Mouse (Mus musculus): ENCODE measurements around the gene Olfr455.

Olfr455 gene

GRCm38 (mm10) chr6:42547461-42547860 lies at the start of gene Olfr455:
Olfr455 (minus strand) TSS chr6:42547587.
- no peak for DNase-seq

GRCm38 (mm10) chr6:42593138-42593882 lies 45.9 kb upstream of the Olfr455 start:
- DNase-seq, result no peak

DNA sequence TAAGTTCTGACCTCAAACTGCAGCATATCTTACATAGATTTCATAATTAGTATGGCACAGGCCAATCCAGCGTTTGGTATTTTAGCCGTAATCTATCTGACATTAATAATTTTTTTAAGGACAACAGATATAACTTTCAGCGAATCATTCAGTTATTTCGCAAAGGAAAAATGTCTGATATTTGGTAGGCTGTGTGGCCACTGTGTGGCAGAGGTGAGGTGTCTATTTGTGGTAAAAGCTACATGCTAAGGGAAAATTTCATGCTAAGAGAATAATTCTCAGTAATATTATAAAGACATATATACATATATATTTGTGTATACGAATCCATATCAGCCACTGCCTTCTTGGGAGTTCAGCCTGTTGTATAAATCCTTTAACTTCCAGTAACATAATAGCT lies 39.2 kb upstream of the Olfr455 start:
- no peak for DNase-seq

DNA sequence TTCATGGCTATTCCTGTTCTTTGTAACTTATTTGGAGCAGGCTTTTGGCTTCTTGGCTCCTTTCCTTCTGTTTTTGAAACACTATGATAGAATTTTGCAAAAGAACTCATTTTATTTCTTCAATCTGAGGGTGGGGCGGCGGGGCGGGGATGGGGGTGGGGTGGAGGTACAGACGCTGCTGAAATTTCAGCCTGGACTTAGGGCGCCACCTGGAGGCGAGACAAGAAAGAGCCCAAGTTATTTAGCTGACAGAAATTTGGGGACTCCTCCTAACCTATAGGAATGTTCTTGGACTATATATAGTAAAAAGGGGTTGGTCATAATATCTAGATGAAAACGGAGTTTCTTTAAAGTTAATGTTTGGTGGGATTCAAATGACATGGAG lies 36.1 kb upstream of the Olfr455 start:
- DNase-seq, result peak; percentile 64

DNA sequence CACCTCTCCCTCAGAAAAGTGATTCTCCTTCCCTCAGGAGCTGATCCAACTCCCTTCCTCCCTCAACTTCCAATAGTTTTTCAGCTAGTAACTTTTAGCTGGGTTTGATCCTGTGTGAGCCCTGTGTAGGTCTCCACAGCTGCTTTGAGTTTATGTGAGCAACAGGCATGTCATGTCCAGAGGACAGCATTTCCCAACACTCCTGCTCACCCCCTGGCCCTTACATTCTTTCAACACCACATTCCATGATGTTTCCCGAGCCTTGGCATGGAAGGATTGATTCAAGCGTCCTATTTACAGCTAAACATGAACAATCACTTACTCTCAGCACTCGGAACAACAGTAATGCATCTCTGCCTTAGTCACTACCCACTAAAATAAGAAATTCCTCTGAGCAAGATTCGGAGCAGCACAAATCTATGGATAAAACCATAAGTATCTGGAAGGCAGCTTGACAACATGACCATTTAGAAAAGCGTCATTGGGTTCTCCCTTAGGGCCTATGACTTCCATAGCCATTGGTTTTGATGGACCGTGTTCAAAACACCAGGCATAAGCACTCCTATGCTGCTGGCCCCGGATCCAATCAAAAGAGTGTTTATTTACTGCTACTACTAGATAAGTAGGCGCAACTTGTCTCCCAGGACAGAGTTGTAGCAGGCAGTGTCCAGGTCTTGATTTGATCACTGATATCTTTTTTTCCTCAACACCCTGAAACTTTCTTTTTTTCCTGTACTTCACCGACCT lies 35.5 kb upstream of the Olfr455 start:
- DNase-seq, result no peak

GRCm38 (mm10) chr6:42578678-42579077 lies 31.3 kb upstream of the Olfr455 start:
- DNase-seq, result no peak

DNA sequence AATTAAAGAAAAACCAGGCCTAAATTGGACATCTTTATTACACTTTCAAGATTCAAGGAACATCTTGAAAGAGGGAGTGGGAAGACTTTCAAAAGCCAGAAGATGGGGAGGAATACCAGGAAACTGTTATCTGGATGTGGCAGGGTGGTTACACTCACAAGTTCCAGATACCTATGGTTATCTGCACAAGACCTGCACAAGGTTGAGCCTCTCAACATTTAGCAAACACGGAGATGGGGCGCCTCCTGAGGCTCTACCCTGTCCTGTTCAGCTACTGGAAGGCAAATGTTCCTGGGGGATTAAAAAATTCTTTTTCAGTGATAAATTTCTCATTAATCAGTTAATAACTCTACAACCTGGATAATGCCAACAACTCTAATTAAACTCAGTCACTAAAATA lies 30.0 kb upstream of the Olfr455 start:
- DNase-seq, result no peak

GRCm38 (mm10) chr6:42568205-42568604 lies 20.8 kb upstream of the Olfr455 start:
- no peak for DNase-seq

GRCm38 (mm10) chr6:42566076-42566598 lies 18.8 kb upstream of the Olfr455 start:
- no peak for DNase-seq

DNA sequence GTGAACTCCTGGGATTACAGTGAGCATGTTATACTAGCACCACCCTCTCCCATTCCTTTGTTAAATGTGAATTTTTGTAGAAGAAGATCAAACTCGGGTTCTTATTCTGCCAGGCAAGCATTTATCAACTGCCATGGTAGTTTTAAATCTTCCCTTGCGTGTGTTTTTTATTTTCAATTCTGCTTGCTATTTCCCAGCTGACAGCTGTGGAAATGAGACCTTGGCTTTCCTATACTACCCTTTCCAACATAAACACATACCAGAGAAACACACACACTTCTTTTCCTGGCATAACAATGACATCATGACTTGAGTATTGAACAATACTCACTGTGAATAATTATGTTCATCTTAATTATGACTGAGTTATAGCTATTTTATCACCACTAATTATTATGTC lies 14.9 kb upstream of the Olfr455 start:
- DNase-seq, result no peak

- no peak for DNase-seq
Observed at GRCm38 (mm10) chr6:42560885-42561284, 13.5 kb upstream of the Olfr455 start.

GRCm38 (mm10) chr6:42558641-42559040 lies 11.3 kb upstream of the Olfr455 start:
- DNase-seq, result no peak

GRCm38 (mm10) chr6:42546180-42546579 lies 1.2 kb downstream of the Olfr455 start:
- no peak for DNase-seq

DNA sequence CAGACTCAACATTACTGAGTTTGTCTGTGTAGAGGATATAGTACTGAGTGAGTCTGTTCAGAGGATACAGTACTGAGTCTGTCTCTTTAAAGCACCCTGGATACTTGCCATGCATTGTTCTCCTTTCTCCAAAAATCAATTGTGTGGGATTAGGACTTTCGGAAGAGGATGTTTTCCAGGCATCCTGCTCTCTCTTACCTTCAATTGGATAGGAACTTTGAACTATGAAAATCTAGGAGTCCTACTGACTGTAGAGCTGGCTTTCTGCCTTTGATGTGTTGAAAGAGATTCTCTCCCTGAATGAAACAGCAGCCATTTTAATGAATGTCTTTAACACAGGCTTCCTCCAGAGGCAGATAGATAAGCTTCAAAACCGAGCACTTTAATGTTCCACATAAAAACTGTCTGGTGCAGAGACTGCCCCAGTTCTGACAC lies 1.9 kb downstream of the Olfr455 start:
- no peak for DNase-seq

GRCm38 (mm10) chr6:42544846-42545245 lies 2.5 kb downstream of the Olfr455 start:
- no peak for DNase-seq

- DNase-seq, result peak; percentile 3
Observed at GRCm38 (mm10) chr6:42542036-42543031, 5.1 kb downstream of the Olfr455 start.

GRCm38 (mm10) chr6:42540681-42541080 lies 6.7 kb downstream of the Olfr455 start:
- no peak for DNase-seq

DNA sequence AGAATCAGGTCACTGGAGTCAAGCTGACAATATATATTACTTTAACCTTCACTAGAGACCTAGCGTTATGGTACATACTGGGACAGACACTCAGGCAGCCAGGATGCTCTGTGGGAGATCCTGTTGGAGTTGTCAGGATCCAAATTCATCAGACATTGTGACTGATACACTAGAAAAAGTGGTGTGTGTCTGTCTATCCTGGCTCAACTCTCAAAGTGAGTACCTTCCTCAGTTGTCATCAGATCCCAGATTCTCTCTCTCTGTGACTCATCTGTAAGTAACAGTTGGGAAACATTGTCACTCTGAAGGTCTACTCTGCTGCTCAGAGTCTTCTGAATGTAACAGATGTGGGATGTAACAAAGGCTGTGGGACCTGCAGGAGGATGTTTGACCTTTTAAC lies 7.7 kb downstream of the Olfr455 start:
- no peak for DNase-seq

DNA sequence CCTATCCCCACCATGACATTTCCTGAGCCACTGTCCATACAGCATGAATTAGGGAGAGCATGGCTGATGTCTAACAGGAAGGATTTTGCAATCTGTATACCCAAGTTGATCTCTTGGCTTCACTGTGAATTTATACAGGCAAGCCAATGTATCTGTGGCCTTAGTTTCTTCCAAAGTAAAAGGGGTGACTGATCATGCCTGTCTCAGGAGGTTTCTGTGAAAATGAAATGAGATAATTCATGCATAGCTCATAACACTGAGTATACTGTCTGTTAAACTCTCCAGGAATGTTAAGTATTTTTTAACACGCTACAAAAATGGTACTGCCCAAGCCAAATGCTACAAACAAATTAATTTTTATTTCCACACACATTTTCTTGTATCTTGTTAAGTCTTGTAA lies 33.9 kb downstream of the Olfr455 start:
- DNase-seq, result no peak

GRCm38 (mm10) chr6:42509311-42509710 lies 38.1 kb downstream of the Olfr455 start:
- DNase-seq, result no peak

DNA sequence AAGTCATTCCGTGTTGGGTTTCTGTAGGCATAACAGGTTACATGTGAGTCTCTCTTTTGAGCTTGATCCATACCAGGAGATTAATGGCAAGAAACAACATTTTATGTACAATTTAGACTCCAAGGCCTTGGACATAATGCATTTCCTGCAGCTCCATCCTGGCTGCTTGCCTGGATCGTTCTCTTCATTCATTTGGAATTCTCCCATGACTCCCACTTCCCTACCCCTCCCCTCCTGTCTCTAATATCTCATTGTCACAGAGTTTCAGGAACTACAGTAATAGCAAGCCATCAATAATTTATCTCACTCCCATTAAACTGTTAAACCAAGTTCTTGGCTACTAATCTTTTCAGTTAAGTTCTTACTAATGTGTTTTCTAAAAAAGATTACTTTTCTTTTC lies 43.9 kb downstream of the Olfr455 start:
- no peak for DNase-seq

- DNase-seq, result no peak
Observed at GRCm38 (mm10) chr6:42489731-42490130, 57.7 kb downstream of the Olfr455 start.

- DNase-seq, result no peak
Observed at GRCm38 (mm10) chr6:42487114-42487513, 60.3 kb downstream of the Olfr455 start, which contains the start of gene Olfr456. Olfr456 (minus strand) TSS chr6:42487214.
